Mouse (Mus musculus) thymus, postnatal 0 days (tissue): ENCODE measurements around the gene M1ap. TPM values are rescaled to one million over a fixed set of nuclear protein-coding genes. Genes with fewer than 3 reads are reported as not detected.
A peak's percentile ranks its signal among the peaks of the same experiment; 100 is the strongest.

Experiments
- DNase-seq: peaks from one replicate; pipeline ENCODE4 v3.0.0-alpha.2; 2015; ENCODE audit warnings: low spot score
- polyA plus RNA-seq: library from polyadenylated mRNA; unstranded; fragments of >200 nt; fragmentation: Nextera tagmentation; extraction: Ambion mirVana; gene quantifications from 2 replicates; pipeline ENCODE4 v1.2.1, GENCODE M21; 2015

M1ap gene
- 0.81 and 1.5 TPM in 2 replicates for polyA plus RNA-seq

DNA sequence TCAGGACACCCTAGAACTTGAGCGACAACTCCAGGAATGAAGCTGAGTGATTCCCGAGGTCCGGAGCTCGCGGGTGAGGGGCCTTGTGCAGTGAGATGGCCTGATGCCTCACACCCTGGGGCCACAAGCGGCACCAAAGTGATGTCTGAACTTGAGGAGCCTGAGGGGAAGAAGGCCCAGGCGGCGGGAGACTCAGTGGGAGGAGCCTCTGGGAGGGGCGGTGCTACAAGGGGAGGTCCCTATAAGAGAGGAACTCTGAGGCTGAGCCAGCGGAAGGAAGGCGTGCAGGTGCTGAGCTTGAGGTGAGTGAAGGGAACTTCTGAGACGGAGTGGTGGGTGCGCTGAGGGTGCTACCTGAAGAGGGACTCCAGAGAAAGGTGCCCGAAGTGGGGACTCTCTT is at the start of gene M1ap:
Gene M1ap, plus strand, starts transcription at position 252 of the 400 bp plus-strand sequence.
- DNase-seq, result no peak

DNA sequence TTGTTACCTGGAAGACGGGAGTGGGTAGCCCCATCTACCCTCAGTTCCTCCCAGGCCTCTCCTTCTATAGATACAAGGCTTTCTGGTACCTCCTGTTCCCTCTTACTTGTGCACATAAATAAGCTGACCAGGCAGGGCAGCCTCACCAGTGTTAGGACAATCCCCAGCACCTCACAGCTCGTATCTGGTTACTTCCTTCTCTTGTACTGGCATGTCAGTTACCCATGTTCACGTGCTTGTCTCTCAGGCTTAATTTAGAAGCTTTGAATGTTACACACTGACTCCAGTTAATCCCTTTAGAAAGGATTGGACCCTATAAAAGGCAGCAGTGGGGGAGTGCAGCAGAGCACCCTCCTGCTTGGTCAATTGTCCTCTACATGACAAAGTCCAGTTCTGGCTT is 49.4 kb upstream of the M1ap start:
- DNase-seq, result no peak

DNA sequence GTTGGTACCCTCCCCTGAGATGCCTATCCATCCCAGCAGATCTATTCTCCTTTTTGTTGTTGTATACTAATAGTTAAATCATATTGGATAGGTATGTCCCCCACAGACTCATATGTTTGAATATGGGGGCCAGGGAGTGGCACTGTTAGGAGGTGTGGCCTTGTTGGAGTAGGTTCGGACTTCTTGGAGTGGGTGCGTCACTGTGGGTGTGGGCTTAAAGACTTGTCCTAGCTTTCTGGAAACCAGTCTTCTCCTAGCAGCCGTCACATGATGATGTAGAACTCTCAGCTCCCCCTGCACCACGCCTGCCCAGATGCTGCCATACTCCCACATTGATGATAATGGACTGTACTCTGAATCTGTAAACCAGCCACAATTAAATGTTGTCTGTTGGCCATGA is 48.5 kb upstream of the M1ap start:
- DNase-seq, result no peak

DNA sequence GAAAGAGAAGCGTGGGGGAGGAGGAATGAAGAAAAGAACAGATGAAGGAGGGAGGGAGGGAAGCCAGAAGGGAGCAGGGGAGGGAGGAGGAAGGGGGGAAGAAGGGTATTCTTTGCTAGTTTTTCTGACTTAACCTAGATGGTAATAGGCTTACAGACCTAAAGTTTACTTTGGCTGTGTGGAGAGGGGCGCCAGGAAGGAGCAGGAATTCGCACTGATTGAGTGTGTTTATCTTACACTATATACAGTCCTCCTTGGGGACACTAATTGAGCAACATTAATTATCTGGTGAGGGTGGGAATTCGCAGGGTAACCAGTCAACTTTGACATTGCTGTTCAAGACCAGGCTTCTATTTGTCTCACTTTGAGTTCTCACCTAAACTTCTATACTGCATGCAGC is 48.0 kb upstream of the M1ap start:
- DNase-seq, result no peak

DNA sequence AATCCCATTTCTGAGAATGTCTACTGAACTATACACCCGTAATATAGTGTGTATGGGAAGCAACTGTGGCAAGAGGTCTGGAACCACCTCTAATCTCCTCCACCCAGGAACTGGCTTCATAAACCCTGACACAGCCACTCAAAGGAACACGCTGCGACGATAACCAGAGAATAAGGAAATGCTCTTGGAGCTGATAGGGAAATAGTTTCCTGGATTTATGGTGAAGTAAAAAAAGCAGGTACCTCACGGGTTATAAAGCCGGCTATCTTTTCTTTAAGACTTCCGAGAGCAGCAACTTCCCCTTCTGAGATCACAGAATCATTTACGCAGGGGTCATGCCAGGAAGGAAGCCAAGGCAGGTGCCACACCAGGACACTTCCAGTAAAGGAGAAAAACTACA is 44.1 kb upstream of the M1ap start:
- DNase-seq, result no peak

DNA sequence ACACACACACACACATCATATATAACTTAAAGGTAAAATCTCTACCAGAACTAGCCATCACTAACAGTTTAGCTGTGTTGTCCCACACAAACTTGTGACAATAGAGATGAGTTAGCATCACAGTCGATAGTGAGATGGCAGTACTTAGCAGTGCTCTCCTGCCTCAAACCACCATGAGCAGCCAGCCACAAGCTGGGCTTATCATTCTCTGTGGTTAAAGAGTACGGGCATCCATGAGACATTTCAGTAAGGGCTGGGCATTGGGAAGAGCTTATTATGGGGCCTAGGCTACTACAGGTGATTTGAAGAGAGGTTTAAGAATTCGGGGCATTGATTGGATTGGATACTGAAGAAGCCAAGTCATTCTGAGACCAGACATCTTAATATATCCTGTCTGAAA is 39.7 kb upstream of the M1ap start:
- DNase-seq, result no peak

DNA sequence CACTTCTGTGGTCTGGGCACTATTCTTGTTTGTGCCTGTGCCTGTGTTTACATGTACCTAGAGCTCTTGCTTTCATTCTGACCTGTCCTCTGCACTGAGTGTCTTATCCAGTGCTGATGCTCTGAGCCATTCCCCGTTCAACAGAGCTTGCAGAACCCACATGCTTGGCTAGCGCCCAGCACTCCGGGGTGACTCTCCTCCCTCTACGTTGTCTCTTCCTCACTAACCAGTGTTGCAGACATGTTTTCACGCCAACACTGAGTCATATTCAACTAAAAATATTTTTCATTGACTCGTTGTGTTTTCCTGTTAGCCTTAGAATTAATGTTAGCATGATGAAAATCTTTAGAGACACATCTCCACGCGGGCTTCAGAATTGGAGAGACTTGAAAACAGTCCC is 38.7 kb upstream of the M1ap start:
- no peak for DNase-seq

DNA sequence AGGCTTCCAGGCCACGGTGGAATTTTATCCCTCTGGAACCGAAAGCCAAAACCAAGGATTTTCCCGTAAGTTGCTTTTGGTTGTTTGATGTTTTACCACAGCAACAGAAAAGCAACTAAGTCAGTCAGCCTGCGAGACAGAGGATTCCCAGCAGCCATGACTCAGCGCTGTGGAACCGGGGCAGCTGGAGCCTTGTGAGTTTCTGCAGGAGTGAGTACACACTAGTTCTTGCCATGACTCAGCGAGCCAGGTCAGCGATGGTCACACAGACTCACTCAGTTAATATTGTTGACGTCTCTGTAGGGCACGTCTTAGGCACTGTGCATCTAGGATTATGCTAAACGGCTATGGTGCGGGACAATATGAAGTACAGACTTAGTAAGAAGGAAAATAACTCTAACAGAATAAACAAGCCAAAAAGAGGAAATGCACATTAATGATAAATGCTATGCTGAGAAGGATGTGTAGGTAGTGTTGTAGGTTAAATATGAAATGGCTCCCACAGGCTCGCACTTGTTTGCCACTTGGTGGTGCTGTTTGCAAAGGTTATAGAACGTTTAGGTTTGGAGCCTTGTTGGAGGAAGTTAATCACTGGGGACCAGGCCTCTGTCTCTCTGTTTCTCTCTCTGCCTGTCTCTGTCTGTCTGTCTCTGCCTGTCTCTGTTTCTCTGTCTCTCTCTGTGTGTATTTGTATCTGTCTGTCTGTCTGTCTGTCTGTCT is 37.4 kb upstream of the M1ap start:
- DNase-seq, result peak; percentile 73

DNA sequence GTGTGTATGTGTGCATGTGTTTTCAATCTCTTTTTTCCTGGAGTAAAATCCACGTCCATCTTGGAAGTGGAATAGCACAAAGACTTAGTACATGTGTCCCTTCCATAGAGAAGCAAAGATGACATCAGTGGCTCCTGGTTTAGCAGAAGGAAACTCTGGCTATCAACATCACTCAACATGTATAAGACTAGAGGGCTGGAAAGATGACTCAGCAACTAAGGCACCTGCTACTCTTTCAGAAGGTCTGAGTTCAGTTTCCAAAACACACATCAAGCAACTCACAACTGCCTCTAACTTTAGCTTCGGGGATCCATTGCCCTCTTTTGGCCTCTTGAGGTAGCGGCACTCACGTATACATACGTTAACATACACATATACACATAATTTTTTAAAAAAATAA is 35.4 kb upstream of the M1ap start:
- DNase-seq, result peak; percentile 30

DNA sequence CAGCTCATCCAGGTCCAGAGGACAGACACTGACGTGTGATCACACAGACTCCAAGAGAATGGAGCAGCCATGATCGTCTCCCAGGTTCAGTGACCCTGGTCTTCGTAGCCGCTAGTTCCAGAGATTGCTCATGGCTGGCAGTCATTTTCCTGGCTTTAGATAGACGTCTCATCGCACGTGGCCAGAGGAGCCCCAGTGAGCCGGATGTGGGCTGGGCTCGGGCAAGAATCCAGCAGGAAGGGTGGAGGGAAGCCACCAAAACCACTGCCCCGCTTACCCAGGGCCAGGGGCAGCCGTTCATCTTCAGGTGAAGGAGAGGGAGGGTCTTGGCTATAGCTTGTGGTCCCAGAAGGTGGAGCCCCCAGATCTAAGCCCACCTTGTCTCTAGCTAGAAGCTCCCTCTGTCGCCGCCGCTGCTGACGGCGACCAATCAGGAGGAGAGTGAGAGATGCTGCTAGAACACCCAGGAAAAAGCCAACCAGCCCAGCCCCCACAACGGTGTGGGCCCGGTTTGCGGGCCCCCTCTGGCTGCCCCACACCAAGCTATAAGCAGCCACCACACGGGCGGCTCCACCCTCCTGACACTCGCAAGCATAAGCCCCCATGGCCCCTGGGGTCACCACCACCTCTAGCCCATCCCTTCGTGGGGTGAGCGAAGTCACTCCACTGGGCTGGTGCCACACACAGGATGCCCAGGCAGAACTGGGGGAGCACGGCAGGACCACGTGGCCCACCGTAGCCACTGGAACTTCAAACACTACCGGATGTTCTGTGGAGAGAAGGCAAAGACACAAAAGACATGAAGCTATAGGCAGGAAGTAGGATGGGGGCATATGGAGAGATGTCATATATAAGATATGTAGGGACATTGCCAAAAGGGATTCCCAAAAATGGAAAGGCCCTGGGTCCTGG is 33.1 kb upstream of the M1ap start:
- peak; percentile 86 for DNase-seq

DNA sequence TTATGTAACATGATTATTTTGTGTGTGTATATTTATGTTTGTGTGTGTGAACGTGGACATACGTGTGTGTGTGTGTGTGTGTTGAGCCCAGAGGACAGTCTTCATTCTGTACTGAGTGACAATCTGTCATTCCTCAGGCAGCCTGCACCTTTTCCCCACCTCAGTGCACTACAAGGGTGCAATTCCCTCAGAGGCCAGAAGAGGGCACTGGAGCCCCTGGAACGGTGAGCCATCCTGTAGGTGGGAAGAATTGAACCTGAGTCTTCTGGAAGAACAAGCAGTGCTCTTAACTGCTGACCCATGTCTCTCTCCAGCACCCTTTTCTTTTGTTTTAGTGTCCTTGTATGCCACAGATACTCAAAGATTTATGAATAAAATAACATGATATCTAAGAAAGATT is 30.8 kb upstream of the M1ap start:
- peak; percentile 79 for DNase-seq

DNA sequence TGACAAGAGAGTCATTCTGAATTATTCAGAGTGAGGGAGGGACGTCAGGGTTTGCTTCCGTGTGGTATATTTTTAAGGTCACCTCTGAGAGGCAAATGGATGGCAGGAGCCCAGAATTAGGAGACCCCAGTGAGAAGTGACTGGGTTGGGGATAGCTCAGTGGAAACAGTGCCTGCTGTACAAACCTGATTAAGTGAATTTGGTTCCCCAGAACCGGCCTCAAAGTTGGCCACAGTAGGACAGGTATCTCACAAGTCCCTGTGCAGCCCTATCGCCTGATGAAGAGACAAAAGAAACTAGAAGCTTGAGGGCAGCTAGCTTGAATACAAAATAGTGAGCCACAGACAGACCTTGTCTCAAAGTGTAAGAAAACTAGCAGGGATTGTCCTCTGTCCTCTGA is 30.2 kb upstream of the M1ap start:
- no peak for DNase-seq

DNA sequence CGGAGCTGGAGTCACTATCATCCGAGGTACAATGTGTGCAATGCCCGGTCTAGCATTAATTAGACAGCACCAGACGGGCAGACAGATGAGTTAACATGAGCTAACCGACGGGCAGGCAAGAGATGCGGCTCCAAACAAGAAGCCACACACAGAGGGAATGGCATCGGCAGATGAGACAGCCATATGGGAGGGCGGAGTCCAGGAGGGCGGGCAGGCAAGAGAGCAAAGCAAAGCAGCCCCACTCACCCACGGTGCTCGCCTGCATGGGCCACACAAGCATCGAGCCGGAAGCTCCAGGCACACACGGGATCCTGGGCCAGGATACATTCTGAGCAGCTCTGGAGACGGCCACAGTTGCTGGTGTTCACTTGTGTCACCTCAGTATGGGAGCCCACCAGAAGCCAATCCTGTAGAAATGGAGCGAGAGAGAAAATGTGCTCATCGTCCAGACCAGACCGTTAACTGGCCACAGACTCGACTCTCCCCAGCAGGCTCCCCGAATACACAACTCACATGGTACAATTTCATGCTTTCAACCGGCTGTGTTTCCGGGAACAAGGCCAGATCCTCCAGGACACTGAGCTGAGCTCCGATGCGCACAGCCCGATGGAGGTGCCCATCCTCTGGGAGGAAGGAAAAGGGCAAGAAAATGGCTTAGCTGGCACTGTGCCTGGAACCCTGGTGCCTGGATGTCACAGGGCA is 29.5 kb upstream of the M1ap start:
- DNase-seq, result no peak

DNA sequence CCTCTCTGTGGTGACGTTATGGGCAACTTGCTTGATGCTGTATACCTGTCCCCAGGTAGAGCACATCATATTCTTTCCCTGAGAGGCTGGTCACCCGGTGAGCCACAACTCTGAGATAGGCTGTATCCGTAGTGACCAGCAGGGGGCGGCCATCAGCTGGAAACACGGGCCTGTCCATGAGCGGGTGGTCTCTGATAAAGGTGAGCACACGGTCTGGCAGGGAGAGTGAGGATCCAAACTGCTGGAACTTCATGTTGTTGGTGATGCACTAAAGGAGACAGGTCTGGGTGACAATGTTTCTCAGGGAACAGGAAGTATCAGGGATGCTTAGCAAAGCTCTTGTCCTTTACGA is 28.9 kb upstream of the M1ap start:
- peak; percentile 53 for DNase-seq

DNA sequence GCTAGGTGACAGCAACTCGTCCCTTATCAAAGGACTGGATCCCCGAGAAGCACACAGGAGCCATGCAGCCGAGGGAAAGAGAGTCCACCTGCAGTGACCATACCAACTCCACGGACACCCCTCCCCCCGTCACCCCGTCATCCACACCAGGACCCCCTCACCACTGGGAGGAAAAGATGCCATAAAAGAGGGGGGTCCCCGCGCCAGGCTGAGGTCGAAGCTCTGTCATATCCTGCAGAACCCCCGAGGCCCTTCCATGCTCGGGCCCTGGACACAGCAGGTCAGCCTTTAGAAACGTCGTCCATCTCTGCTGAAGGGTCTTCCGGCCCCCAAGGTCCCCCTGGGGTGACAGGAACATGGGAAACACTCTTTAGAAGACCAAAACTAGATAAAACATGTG is 28.3 kb upstream of the M1ap start:
- no peak for DNase-seq

DNA sequence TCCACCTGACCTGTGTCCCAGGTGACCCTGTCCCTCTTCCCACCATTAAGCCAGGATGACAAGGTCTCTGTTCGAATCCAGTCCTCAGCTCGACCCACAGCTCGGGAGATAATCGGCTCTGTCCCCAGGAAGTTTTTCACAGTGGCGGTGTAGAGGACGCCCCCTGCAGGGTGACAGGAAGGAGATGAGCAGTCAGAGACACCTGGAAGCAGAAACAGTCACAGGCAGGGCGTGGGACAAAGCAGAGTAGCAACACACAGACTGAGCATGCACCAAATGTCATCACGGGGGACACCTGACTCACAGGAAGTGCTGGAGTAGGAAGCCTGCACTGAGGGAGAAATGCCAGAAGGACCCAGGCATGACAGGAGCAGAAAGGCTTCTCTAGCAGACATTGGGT is 27.2 kb upstream of the M1ap start:
- DNase-seq, result peak; percentile 68

DNA sequence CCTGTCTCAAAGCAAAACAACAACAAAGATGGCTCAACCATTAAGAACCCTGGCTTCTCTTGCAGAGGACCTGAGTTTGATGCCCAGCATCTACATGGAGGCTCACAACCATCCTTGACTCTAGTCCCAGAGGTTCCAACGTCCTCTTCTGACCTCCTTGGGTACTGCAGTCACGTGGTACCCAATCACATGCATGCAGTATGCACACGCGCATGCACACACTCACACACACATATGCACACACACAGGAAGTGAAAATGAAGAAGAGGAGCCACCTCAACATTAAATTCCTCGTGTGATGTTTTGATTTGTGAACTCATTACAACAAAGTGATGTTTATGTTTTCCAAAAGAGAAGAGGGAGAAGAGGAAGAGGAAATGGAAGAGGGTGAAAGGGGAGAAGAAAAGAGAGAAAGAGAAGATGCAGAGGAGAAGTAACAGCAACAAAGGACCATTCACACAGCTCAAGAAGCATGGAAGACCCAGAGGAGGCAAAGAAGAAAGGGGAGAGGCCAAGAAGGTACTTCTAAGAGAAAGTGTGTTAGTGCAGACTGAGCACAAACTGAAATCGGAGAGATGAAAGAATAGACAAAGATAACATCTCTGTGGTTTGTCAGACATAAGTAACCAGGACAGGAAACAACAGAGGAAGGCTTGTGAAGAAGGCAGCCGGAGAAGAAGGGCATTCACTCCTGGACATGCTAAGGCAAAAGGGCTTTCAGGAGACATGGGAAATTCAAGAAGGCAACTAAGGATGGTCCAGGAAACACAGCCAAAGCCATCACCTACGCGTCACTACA is 25.1 kb upstream of the M1ap start:
- peak; percentile 80 for DNase-seq

DNA sequence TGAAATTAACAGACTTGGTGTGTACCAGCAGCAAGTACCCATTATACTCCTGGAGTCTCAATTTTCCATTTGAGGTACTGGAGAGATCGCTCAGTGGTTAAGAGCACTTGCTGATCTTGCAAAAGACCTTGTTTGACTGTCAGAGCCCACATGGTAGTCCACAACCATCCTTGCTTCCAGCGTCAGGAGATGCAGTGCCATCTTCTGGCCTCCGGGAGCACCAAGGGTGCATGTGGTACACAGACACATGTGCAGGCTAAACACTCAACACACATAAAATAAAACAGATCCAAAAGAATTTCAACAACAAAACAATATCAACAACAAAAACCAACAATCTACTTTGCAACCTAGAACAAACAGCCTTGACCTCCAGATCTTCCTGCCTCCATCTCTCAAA is 21.7 kb upstream of the M1ap start:
- DNase-seq, result peak; percentile 39

DNA sequence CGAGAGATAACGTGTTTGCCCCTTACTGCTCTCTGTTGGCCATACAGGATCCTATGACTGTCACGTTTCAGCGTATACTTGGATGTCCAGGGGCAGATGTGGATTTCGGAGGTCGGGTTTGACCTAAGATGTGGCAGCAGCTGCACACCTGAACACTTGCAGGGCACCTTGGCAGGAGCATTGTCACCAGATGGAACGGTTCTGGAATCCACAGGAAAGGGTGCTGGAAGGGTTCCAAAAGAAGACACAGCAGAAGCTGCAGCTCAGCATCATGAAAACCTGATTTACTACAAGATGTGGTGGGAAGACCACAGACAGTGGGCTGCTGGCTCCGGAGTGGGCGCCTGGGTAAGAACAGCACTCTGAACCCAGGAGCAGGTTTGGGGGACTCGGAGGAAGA is 20.6 kb upstream of the M1ap start:
- DNase-seq, result no peak

DNA sequence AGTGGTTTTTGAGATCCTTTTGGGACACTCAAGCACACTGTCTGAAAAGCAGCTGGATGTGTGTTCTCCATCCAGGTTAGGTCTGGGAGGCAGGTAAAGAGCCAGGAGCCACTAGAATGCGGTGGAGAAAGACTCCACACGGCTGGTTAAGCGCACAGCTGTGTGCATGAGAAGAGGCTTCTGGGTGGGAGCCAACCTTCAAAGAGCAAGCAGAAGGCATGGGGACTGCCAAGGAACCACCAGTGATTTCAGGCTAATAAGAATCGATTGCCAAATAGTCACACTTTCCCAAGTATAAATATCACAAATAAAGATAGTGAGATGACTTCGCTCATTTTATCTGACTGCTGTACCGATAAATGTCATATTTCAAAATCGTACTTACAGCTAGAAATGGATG is 20.2 kb upstream of the M1ap start:
- no peak for DNase-seq

DNA sequence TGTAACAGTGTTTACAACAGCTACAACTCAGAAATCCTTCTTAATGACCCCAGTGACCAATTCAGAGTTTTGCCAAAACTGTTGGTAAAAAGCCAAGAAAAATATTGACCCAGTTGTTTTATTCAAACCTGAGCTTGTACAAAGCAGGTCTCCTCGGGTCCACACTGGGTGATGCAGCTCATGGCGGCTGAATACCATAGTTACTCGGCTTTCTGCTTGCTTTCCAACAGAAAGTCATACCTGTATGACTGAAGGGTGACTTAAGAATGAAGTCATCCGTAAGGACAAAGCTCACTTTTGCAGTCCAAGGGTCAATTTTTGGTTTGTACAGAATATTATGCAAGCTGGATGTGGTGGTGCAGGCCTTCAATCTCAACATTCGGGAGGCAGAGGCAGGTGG is 19.1 kb upstream of the M1ap start:
- no peak for DNase-seq
